Mouse (Mus musculus) kidney, adult 9 months (tissue): ENCODE data around the gene R3hcc1l.

ENCODE experiments used
- DNase-seq: peaks from one replicate; pipeline ENCODE4 v3.0.0; 2022

The R3hcc1l gene

GRCm38 (mm10) chr19:42558701-42559100, 40.1 kb downstream of the R3hcc1l start:
- no peak for DNase-seq

GRCm38 (mm10) chr19:42561991-42562390, 43.4 kb downstream of the R3hcc1l start:
- DNase-seq = peak; percentile 27

GRCm38 (mm10) chr19:42562981-42563380, 44.4 kb downstream of the R3hcc1l start:
- DNase-seq = no peak

GRCm38 (mm10) chr19:42563726-42564270, 45.2 kb downstream of the R3hcc1l start:
- DNase-seq = no peak

GRCm38 (mm10) chr19:42566283-42567019, 47.9 kb downstream of the R3hcc1l start:
- DNase-seq = peak; percentile 9

- DNase-seq = no peak
Measured at GRCm38 (mm10) chr19:42567020-42567419, 48.5 kb downstream of the R3hcc1l start.

- no peak for DNase-seq
Measured at GRCm38 (mm10) chr19:42569076-42569475, 50.5 kb downstream of the R3hcc1l start.

- no peak for DNase-seq
Measured at GRCm38 (mm10) chr19:42571291-42571690, 52.7 kb downstream of the R3hcc1l start.

GRCm38 (mm10) chr19:42575317-42575716, 56.8 kb downstream of the R3hcc1l start:
- no peak for DNase-seq

- no peak for DNase-seq
Measured at GRCm38 (mm10) chr19:42576856-42577255, 58.3 kb downstream of the R3hcc1l start.

GRCm38 (mm10) chr19:42578631-42579030, 60.1 kb downstream of the R3hcc1l start:
- DNase-seq = no peak

- DNase-seq = no peak
Measured at GRCm38 (mm10) chr19:42580701-42581100, 62.1 kb downstream of the R3hcc1l start.

- no peak for DNase-seq
Measured at GRCm38 (mm10) chr19:42582811-42583370, 64.3 kb downstream of the R3hcc1l start.

GRCm38 (mm10) chr19:42583677-42584076, 65.1 kb downstream of the R3hcc1l start:
- no peak for DNase-seq

GRCm38 (mm10) chr19:42584188-42584587, 65.6 kb downstream of the R3hcc1l start:
- DNase-seq = no peak

- DNase-seq = no peak
Measured at GRCm38 (mm10) chr19:42587704-42588103, 69.1 kb downstream of the R3hcc1l start.

GRCm38 (mm10) chr19:42589246-42589645, 70.7 kb downstream of the R3hcc1l start:
- peak; percentile 23 for DNase-seq

- DNase-seq = no peak
Measured at GRCm38 (mm10) chr19:42591534-42591933, 73.0 kb downstream of the R3hcc1l start.

GRCm38 (mm10) chr19:42593456-42593855, 74.9 kb downstream of the R3hcc1l start:
- DNase-seq = no peak

- DNase-seq = no peak
Measured at GRCm38 (mm10) chr19:42595066-42595465, 76.5 kb downstream of the R3hcc1l start.

GRCm38 (mm10) chr19:42597286-42597685, 78.7 kb downstream of the R3hcc1l start:
- no peak for DNase-seq

- peak; percentile 39 for DNase-seq
Measured at GRCm38 (mm10) chr19:42597896-42598295, 79.3 kb downstream of the R3hcc1l start.

- peak; percentile 31 for DNase-seq
Measured at GRCm38 (mm10) chr19:42599891-42600290, 81.3 kb downstream of the R3hcc1l start.

GRCm38 (mm10) chr19:42600591-42600990, 82.0 kb downstream of the R3hcc1l start:
- DNase-seq = no peak
